Mouse (Mus musculus) urinary bladder, postnatal 25 days (tissue): Measurements from ENCODE around the gene Cdk14.

ENCODE experiments used
- DNase-seq: peaks from one replicate; pipeline ENCODE4 v3.0.0; 2022; ENCODE audit warnings: low spot score

Cdk14 gene

DNA sequence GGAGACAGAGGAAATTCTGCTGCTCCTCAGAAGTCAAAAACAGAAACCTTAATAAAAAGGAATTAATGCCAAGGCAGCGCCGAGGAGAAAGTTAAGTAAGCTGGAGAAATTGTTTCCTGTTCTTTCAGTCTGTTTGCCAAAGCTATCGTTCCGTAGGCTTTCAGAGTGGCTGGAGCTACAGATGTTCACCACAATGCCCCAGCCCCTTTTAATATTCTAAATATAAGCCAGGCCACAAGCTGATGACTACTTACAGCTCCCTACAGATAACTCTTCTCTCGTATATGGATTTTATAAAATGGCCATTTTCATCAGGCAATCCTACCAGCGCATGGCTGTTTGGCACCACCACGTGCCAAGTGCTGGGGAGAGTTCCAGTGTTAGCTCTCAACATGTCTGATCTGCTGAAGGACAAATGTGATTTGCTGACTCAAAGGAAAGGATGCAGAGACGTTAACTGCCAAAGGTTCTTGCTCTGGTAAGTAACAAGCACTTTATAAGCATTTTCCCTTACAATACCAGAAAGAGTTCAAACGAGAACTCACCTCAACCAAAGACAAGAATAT, 106.8 kb downstream of the Cdk14 start:
- DNase-seq, result no peak

DNA sequence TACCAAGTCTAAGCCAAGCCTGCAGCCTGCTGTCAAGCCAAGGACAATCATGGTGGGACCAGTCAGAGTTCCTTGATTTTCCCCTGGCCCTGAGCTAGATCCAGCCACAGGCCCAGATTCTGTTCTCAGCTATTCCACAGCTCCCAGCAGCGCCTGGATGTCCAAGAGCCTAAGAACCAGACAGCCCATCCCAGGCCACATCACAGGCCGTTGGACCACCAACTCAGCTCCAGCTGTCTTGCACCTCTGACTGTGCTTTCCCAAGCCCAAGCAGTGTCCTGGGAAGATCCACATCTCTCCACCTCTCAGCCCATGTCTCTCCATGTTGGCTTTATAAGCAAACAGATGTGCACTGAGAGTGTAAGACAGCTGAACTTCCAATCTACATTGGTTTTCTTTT, 114.8 kb downstream of the Cdk14 start:
- DNase-seq, result no peak

DNA sequence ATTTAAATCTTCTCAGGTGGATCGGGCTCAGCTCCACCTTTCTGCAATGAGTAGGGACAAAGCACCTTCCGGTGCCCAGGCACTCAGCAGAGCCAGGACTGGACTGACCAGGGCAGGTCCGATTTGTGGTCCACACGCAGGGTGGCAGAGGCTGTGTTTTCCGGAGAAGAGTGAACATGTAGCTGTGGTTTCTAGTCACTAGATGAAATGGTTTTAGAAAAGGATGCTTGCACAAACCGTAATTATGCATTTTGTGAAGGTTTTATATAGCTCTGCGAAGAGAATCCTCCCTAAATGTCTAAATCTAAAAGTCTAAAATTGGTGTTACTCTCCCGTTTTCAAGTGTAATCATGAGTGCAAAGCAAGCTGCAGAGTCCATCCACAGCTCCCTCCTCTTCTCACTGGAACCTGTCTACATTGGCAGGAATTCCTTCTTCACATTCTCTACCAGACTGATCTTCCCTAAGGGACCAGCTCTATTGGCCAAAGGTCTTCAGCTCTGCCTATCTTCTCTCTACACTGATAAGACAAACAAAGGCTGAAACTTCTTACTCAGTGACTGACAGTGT, 116.9 kb downstream of the Cdk14 start:
- DNase-seq, result no peak

DNA sequence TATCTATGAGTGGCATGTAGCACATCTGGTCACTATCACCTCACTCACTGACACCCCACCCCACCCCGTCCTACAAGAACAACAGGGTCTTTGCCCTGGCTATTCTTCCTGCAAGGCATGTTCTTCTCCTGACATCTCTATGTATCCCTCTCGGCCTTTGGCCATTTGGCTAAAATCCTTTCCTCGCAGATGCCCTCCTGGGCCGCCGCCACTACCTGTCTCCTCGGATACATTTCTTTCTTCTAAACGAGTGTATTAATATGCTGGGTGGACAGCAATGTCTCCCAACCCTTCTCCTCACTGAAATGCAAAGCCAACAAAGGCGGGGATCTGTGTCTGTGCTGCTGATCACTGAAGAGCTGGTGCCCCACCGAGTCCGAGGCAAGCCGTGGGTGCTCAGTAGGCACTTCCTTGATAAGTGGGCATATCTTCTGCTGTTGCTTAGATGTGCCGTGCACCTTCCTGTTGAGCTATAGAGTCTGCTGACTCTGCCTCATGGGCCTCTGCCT, 118.5 kb downstream of the Cdk14 start:
- DNase-seq, result no peak

DNA sequence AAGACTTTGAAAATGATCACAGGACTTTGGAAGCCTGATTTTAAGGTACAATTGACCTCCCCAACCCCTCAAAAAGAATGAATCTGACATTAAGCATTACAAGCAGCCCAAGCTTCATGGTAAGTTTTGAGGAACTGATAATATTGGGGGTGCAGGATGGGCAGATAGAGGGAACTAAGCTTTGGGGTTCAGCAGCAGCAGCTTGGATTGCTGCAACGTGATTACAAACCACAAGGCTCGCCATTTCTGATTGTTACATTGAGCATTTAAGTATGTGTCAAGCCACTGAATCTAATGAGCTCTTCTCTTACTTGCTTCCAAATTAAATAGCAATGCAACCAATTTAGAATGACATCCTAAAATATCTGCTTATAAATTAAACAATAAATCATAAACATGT, 119.1 kb downstream of the Cdk14 start:
- no peak for DNase-seq

DNA sequence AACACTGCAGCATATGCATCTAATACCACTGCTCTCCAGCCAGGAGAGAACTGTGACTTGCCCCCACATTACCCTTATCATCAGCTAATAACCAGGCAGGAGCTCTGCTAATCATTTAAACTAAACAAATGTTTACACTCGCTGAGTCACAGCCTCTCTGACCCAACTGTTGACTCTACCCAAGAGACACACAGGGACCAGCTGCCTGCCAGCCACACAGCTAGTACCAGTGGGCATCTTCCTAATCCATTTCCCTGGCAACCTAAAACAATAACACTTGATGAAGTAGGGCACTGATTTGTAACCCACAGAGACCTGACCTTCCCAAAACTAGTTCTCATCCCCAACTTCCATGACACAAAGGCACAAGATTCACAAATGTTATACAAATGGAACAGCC, 119.8 kb downstream of the Cdk14 start:
- DNase-seq, result no peak

DNA sequence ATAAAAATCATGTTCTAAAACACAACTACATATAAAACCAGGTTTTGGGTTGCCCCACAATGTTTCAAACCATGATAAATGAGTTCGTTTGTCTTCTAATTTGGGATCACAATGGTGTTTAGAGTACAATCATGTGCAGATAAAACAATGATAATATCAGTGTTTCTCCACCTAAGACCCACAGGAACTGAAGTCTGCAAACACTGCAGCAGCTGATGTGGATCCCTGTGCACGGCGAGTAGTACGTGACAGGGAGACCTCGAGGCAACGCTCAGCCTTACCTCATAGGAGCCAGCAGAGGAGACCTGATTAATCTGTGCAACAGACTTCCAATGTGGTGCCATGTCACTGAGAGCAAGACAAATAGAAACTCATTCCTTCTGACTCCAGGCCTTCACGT, 122.9 kb downstream of the Cdk14 start:
- no peak for DNase-seq

DNA sequence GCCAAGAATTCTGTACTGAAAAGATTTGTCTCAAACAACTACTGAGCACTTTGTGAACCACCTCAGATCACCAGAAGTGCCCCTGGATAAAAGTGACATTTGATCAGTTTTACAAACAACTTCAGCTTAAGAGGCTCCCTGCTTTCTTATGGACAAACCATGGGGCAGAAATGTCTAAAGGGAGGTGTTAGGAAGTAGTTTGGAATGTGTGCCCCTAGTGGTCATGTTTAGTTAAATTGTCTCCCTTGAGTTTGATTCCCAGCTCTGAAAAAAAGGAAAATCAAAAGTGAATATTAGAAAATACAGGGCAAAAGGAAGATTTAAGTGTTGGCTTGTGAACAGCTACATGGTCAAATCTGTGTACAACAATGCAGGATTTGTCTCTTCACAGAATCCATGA, 123.3 kb downstream of the Cdk14 start:
- DNase-seq, result no peak

DNA sequence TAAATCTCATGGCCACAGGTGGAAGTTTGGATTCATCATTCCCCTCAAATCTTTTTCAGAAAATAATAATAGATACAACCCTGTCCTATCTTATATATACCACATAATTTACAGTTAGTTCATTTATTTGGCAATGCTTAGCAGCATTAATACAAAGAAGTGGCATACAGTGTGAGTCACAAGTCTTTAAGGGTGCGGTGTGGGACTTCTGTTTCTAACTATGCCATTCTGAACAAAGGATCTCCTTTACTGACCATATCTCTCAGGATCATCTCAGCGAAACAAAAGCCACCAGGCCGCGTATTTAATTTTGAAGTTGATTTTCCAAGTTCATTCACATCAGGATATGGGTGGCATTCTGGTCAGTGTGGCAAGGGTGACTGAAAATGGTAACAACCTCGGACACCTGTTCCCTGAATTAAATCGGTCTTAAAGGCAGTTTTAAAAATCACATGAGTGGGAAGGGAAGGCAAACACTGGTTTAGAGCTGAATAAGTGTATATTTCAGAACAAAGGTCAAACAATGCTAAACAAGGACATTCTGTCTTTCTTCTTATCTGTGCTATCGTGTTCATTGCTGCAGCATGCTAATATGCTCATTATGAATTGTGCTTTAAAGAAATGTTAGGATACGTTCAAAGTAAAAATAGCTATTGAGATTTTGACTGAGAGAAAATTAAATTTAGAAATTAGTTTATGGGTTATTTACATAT, 127.1 kb downstream of the Cdk14 start:
- no peak for DNase-seq

DNA sequence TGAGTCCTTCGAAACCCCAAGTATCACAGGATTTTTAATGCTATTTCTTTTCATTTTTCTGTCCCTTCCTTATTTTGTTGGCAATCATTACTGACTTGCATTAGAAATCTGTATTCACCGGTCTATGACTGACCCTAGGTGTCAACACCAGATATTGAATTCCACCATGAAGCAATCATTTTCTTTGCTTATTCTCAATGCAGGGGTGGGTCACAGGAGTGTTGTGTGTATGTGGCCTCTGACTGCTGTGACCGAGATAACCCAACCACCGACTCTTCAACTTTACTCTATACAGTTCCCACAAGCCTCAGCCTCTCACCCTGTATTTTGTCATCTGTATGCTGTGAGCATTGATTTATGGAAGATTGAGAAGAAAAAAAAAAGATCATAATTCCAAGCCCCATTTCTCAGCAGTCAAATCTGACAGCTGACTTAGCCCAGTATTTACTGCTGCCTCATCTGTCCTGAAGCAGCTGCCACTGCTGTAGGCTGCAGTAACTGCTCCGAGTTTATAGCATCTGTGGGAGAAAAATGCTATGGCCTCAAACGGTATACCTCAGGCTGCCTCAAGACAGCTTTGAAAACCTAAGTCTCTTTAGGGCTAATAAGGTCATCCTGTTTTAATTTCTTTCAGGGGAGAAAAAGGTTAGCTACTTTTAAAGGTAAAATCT, 128.7 kb downstream of the Cdk14 start:
- no peak for DNase-seq

DNA sequence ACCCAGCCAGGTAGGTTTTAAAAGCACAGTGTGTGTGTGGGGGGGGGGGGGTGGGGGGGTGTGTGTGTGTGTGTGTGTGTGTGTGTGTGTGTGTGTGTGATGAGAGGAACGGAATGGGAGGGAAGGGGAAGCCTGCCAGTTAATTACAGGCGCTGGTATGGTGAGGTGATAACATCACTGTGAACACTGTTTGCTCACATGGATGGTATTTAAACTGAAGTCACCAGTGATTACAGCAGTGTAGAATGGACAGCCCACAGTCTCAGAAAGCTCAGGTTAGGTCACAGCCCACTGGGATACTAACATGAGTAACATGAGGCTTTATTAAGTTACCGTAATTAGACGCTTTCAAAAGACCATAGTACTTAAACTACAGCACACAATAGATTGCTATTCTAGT, 129.4 kb downstream of the Cdk14 start:
- DNase-seq, result no peak

DNA sequence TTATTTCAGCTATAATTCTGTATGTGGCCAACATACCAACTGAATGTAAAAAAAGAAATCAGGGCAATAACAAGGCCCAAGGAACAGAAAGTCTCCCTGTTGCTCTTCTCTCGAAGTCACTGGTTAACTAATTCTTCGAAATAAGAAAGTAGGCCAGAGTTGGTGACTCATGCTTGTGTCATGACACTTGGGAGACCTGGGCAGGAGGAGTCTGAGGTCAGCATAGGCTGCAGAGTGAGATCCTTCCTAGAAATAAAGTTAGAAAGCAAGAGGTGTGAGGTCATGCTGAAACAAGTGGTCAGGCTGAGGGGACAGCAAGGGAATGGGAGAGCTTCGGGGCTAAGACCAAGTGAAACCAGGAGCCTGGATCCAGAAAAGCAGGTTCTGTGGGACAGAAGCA, 134.2 kb downstream of the Cdk14 start:
- no peak for DNase-seq

DNA sequence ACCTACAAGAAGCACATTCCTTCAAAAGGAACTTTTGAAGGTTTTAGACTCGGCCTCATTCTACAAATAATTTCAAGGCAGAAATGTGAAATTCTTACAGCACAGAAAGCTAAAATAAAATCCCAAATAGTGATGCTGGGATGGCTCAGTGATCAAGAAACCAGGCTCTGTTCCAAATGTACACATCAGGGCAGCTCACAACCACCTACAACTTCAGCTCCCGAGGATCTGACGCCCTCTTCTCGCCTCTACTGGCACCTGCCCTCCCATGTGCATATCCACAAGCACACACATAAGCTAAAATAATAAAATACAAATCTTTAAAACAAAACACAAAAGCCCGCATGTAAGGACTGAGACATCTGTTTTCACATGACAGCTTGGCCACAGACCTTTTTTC, 135.6 kb downstream of the Cdk14 start:
- no peak for DNase-seq

DNA sequence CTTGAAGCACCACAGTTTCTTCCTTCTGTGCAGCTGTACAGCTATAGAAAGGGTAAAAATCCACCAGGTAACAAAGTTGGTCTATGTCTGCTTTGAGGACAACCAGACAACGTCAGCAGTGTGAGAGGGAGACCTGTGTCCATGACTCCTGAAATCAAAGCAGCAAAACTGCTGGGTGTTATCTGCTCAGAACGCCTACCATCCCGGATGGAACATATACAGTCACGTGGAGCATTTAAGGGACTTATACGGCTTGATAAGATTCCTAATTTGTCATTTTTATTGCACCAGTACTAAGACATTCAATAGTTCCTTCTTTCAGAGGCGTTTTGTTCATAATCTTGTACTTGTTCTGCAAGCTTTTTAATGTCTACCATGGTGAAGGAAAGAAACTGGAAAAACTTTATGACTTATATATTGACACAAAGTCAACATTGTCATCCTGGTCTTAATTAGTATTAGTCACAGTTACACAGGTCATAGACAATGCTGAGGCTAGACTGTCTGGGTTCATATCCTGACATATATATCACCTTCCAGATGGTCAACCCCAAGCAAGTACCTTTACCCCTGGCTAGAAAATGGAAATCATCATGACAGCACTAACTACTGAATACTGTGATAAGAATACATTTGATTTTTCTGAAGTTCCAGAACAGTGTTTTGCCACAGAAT, 136.2 kb downstream of the Cdk14 start:
- no peak for DNase-seq

DNA sequence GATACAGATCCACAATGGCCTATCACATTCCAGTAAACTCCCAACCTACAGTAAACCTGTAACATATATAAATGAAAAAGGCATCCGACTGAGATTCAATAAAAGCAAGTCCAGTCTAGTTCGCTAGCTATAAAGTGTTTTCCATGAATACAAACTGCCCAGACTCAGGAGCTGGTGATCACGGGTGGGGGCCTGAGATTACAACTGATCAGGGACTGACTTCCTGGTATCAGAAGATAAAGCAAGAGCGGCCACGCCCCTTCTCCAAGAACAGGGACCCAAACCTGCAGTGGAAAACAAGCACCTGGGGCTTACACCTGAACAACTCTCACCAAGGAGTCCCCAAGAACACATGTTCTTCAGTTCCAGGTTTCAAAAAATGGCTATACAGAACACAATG, 137.7 kb downstream of the Cdk14 start:
- no peak for DNase-seq

DNA sequence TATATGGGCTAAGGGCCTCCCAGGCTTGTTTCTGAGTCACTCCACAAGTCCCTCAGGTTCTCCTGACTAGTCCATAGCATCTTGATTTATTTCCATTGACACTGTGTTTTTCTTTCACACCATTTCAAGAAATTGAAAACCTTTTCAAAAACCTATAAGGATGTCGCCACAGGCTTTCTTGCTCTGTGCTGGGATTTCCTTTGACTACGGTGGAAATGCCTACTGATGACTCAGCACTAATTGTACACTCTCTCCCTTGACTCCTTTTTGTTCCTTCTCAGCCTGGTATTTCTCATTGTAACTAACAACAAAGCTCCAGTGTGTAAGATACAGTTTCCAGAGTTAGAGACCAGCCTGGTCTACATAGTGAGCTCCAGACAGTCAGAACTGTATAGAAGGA, 144.8 kb downstream of the Cdk14 start:
- DNase-seq, result no peak

DNA sequence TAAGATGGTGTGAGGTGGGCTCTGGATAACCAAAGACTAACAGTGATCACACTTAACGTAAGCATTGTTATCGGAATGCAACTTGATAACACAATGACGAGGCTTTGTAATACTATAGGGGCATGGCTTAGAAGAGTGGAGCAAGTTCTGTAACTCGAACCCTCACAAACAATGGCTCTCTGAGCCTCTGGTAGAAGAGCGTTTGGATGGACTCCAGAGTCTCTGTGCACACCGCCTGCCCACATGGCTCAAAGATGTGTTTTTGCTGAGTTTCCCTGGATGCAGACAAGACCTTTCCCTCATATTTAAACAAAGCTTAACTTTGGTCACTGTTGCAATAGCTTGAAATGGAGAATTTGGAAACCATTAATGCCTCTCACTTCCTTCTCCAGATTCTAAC, 145.8 kb downstream of the Cdk14 start:
- no peak for DNase-seq

DNA sequence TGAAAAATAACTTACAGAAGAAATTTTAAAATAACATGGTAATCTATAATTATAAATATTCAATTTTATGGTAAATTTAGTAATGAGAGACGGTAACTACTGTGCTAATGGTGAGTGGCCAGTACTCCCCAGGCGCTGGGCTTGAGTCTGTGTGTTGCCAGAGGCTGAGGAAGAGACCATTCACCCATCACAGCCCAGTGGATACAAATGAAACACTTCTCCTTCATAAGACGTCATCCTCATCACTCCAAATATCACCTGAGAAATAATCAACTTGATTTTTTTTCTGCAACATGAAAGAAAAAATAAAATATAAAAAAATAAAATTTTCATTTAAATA, 153.4 kb downstream of the Cdk14 start:
- DNase-seq, result no peak

DNA sequence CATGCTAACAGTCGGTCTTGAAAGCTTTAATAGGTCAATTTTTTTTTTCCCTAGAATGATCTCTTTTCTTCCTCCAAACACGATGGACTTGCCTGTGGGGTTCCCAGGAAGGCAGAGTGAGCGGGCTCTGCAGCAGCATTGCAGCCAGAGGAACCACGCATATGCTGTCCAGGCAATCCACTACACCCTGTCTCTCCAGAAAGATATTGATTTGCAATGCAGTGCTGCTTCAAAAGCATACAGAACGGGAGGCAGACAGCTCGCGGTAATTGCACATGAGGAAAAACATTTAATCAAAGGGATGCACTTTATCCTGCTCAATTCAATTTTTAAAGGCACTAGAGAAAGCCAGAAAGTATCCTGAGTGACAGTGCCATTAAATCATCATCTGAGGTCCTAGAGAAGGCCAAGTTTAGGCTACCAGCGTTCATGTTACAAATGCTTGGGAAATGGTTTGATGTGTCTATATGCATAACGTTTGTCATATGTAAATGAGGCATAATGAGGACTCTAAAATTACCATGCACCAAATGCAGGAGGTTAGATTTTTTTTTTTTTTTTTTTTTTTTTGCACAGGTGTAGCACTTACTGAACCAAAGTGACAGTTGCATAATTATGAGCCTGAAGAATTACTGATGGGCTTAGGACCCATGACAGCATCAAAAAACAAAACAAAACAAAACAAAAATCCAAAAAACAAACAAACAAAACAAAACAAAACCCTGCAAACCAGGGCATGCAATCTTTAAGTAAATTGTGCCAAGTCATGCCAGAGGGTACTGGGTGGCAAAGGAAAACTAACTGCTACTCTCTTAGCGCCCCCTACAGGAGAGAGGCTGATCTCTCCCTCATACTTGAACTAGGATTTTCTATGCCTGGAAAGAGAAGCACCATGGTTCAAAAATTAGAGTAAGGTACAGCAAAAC, 154.0 kb downstream of the Cdk14 start:
- DNase-seq, result peak; percentile 41

DNA sequence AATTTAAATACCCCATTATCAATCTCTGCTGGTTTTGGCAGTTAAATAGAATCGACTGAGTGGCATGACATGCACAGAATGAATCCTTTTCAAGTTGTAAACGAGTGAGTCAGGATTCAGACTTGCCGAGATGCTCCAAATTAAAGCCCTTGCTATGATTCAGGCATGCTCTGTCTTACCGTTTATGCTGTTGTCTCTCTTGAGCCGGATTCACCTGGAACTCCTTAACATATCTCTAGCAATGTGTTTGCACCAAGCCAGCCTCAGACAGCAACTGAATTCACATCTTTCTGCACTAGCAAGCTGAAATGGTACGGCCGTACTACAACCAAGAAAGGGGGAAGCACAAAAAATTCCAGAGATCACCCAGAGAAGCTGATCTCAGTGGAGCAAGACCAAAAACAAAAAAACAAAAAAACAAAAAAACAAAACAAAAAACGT, 154.7 kb downstream of the Cdk14 start:
- DNase-seq, result no peak

DNA sequence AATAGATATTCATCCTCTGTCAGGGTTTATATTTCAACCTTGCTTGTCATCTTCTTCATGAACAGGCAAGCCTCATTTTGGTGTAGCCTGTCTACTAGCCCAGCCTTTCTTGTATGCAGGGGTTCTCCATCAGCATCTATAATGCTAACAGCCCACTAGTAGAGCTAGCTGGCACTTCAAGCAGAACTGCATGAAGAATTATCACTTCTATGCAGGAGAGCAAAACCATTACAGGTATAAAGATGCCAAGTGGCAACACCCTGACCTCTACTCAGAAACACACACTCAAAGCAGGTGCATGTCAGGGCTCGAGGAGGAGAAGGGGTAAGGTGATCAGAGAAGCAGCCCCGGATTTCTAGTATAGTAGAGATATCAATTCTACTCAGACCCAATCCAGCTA, 155.4 kb downstream of the Cdk14 start:
- DNase-seq, result no peak
